Mouse (Mus musculus) G1E (cell line): ENCODE measurements around the gene Ptprt.

Source experiments
- CTCF ChIP-seq: IDR thresholded peaks from 2 replicates; pipeline ENCODE4 v1.5.1; 2012; ENCODE audit warnings: low read depth, low read length, inconsistent platforms, mixed read lengths
- GATA1 ChIP-seq: IDR thresholded peaks from 2 replicates; pipeline ENCODE4 v1.6.1; 2012; ENCODE audit warnings: borderline replicate concordance, low read length, inconsistent platforms, mixed read lengths

GRCm38 (mm10) chr2:162662431-162662970, 1.6 kb upstream of the Ptprt start:
- TF ChIP-seq CTCF: no peak
- TF ChIP-seq GATA1: no peak
